Mouse (Mus musculus): ENCODE measurements around the gene Eif4e1b. TPM values are rescaled to one million over a fixed set of nuclear protein-coding genes. Genes with fewer than 3 reads are reported as not detected.

Eif4e1b gene
- polyA plus RNA-seq, 1 experiment from 2014 or later, result not detected

GRCm38 (mm10) chr13:54803010-54803409, 19.2 kb downstream of the Eif4e1b start:
- POLR2A ChIA-PET, result no interaction called here
- in situ Hi-C loops (cut with MboI; ENCODE audit: low pct_unique_long_range_greater_than_20kb), result no loop called here

GRCm38 (mm10) chr13:54805134-54805838, 21.5 kb downstream of the Eif4e1b start:
- ChIA-PET CTCF (no interaction called here), POLR2A (no interaction called here)

More at GRCm38 (mm10) chr13:54803010-54803409, 19.2 kb downstream of the Eif4e1b start:
- no peak for TF ChIP-seq CTCF (IDR thresholded peaks at IDR 0.05)
- ATAC-seq, result no peak
- peaks cover 4% of the 10 kb centered on the region for H3K27me3 ChIP-seq
- CTCF ChIA-PET, result no interaction called here
- DNase-seq (ENCODE audit: low read depth, low spot score), result no peak

GRCm38 (mm10) chr13:54806434-54806976, 22.7 kb downstream of the Eif4e1b start:
- ATAC-seq (no peak), DNase-seq (ENCODE audit: low read depth, low spot score) (no peak)
- ChIA-PET POLR2A (no interaction called here), CTCF (no interaction called here)
- TF ChIP-seq CTCF (IDR thresholded peaks at IDR 0.05), result no peak
- in situ Hi-C loops (cut with MboI; ENCODE audit: low pct_unique_long_range_greater_than_20kb), result no loop called here
- H3K27me3 ChIP-seq, result peaks cover 4% of the 10 kb centered on the region

More at GRCm38 (mm10) chr13:54805134-54805838, 21.5 kb downstream of the Eif4e1b start:
- TF ChIP-seq CTCF (IDR thresholded peaks at IDR 0.05), result no peak
- peaks cover 4% of the 10 kb centered on the region for H3K27me3 ChIP-seq
- DNase-seq (ENCODE audit: low read depth, low spot score) (no peak), ATAC-seq (no peak)
- in situ Hi-C loops (cut with MboI; ENCODE audit: low pct_unique_long_range_greater_than_20kb), result no loop called here

GRCm38 (mm10) chr13:54808067-54808466, 24.3 kb downstream of the Eif4e1b start:
- ChIA-PET POLR2A (no interaction called here), CTCF (no interaction called here)
- in situ Hi-C loops (cut with MboI; ENCODE audit: low pct_unique_long_range_greater_than_20kb), result no loop called here
- TF ChIP-seq CTCF (IDR thresholded peaks at IDR 0.05), result no peak
- peaks cover 4% of the 10 kb centered on the region for H3K27me3 ChIP-seq
- no peak for DNase-seq (ENCODE audit: low read depth, low spot score)
- ATAC-seq, result no peak

- in situ Hi-C loops (cut with MboI; ENCODE audit: low pct_unique_long_range_greater_than_20kb), result no loop called here
- TF ChIP-seq CTCF (IDR thresholded peaks at IDR 0.05), result no peak
- H3K27me3 ChIP-seq, result no peaks in the 10 kb centered on the region
- ATAC-seq (no peak), DNase-seq (ENCODE audit: low read depth, low spot score) (no peak)
- POLR2A ChIA-PET, result no interaction called here
- CTCF ChIA-PET, result interaction anchor here (1.2 kb wide), 1 partner anchor 12 kb away, joined by 4 read pairs; no protein-coding TSS in a partner anchor
These were observed 27.7 kb downstream of the Eif4e1b start for GRCm38 (mm10) chr13:54811476-54811875.

- DNase-seq (ENCODE audit: low read depth, low spot score) (no peak), ATAC-seq (no peak)
- ChIA-PET CTCF (interaction anchor here (1.1 kb wide), 1 partner anchor 14 kb away, joined by 3 read pairs; no protein-coding TSS in a partner anchor), POLR2A (no interaction called here)
- in situ Hi-C loops (cut with MboI; ENCODE audit: low pct_unique_long_range_greater_than_20kb), result no loop called here
- no peak for TF ChIP-seq CTCF (IDR thresholded peaks at IDR 0.05)
- no peaks in the 10 kb centered on the region for H3K27me3 ChIP-seq
These were observed 29.6 kb downstream of the Eif4e1b start for GRCm38 (mm10) chr13:54813381-54813780.

GRCm38 (mm10) chr13:54818399-54819254, 34.8 kb downstream of the Eif4e1b start:
- POLR2A ChIA-PET, result no interaction called here
- TF ChIP-seq CTCF (IDR thresholded peaks at IDR 0.05), result no peak
- DNase-seq (ENCODE audit: low read depth, low spot score) (no peak), ATAC-seq (no peak)
- in situ Hi-C loops (cut with MboI; ENCODE audit: low pct_unique_long_range_greater_than_20kb), result no loop called here
- CTCF ChIA-PET, result interaction anchor here (0.9 kb wide), 1 partner anchor 22 kb away, joined by 4 read pairs; no protein-coding TSS in a partner anchor
- H3K27me3 ChIP-seq, result no peaks in the 10 kb centered on the region

- TF ChIP-seq CTCF (IDR thresholded peaks at IDR 0.05), result no peak
- DNase-seq (ENCODE audit: low read depth, low spot score), result no peak
- POLR2A ChIA-PET, result no interaction called here
- ATAC-seq, result no peak
- H3K27me3 ChIP-seq, result peaks cover 3% of the 10 kb centered on the region
- in situ Hi-C loops (cut with MboI; ENCODE audit: low pct_unique_long_range_greater_than_20kb), result no loop called here
- CTCF ChIA-PET, result no interaction called here
These were observed 37.3 kb downstream of the Eif4e1b start for GRCm38 (mm10) chr13:54821106-54821505.

- ATAC-seq, result no peak
- DNase-seq (ENCODE audit: low read depth, low spot score), result no peak
- peaks cover 3% of the 10 kb centered on the region for H3K27me3 ChIP-seq
- ChIA-PET POLR2A (no interaction called here), CTCF (no interaction called here)
- TF ChIP-seq CTCF (IDR thresholded peaks at IDR 0.05), result no peak
- in situ Hi-C loops (cut with MboI; ENCODE audit: low pct_unique_long_range_greater_than_20kb), result no loop called here
These were observed 38.1 kb downstream of the Eif4e1b start for GRCm38 (mm10) chr13:54821931-54822330.

GRCm38 (mm10) chr13:54824111-54824931, 40.5 kb downstream of the Eif4e1b start:
- peaks cover 3% of the 10 kb centered on the region for H3K27me3 ChIP-seq
- TF ChIP-seq CTCF (IDR thresholded peaks at IDR 0.05), result no peak
- ATAC-seq (no peak), DNase-seq (ENCODE audit: low read depth, low spot score) (no peak)
- POLR2A ChIA-PET, result interaction anchor here (0.5 kb wide), 1 partner anchor 10 kb away, joined by 3 read pairs; no protein-coding TSS in a partner anchor
- in situ Hi-C loops (cut with MboI; ENCODE audit: low pct_unique_long_range_greater_than_20kb), result no loop called here
- CTCF ChIA-PET, result interaction anchor here (1.4 kb wide), 1 partner anchor 13 kb away, joined by 4 read pairs; no protein-coding TSS in a partner anchor

Data from Patski (cell line).